Comparison of ENCODE assay signal across 10 mouse cellular contexts in genomic region chr13:40784202-40784771, GRCm38 (mm10). TPM values are rescaled to one million over a fixed set of nuclear protein-coding genes. Genes with fewer than 3 reads are reported as not detected.
DNase-seq lines count a peak whose midpoint lies in the region; ATAC-seq lines count a peak whose summit lies in the region.
"Had no signal": no experiment of that assay in that cellular context is flagged by ENCODE, and none has a peak within 500 bp of the region (broad histone marks: within the 10 kb centered on the region; RNA-seq: fewer than 3 reads in every experiment).

No protein-coding gene starts in this region.

- 50% methylated on average over 8 of the region's 8 CpGs for WGBS in midbrain, embryonic 11.5 days
- WGBS in midbrain, embryonic 10.5 days = 43% methylated on average over 8 of the region's 8 CpGs
- WGBS in midbrain, embryonic 13.5 days = 47% methylated on average over 8 of the region's 8 CpGs

- H3K4me1 ChIP-seq in midbrain, embryonic 11.5 days (ENCODE audit: control insufficient read depth, insufficient read depth, low read length) = no peaks in the 10 kb centered on the region
- H3K4me1 ChIP-seq in midbrain, embryonic 10.5 days = no peaks in the 10 kb centered on the region
- no peaks in the 10 kb centered on the region for H3K4me1 ChIP-seq in midbrain, embryonic 13.5 days (replicated peaks)
- H3K4me1 ChIP-seq: embryonic facial prominence, embryonic 15.5 days had no signal

- no peak overlapping the region for H3K9ac ChIP-seq in midbrain, embryonic 11.5 days (ENCODE audit: low read length)
- H3K9ac ChIP-seq in midbrain, embryonic 13.5 days (replicated peaks) = no peak overlapping the region
- H3K9ac ChIP-seq: embryonic facial prominence, embryonic 15.5 days had no signal

- H3K4me3 ChIP-seq in midbrain, embryonic 11.5 days (ENCODE audit: low read depth, low read length) = no peak overlapping the region
- H3K4me3 ChIP-seq in midbrain, embryonic 10.5 days = no peak overlapping the region
- H3K4me3 ChIP-seq in midbrain, embryonic 13.5 days (replicated peaks) = no peak overlapping the region
- H3K4me3 ChIP-seq: embryonic facial prominence, embryonic 15.5 days had no signal

- H3K27me3 ChIP-seq in midbrain, embryonic 11.5 days (ENCODE audit: control insufficient read depth, insufficient read depth, low read length) = no peaks in the 10 kb centered on the region
- no peaks in the 10 kb centered on the region for H3K27me3 ChIP-seq in midbrain, embryonic 10.5 days (ENCODE audit: low read depth, poor library complexity, severe bottlenecking)
- no peaks in the 10 kb centered on the region for H3K27me3 ChIP-seq in midbrain, embryonic 13.5 days
- H3K27me3 ChIP-seq: embryonic facial prominence, embryonic 15.5 days had no signal

- H3K36me3 ChIP-seq in midbrain, embryonic 11.5 days (ENCODE audit: control insufficient read depth, insufficient read depth, low read length) = no peaks in the 10 kb centered on the region
- no peaks in the 10 kb centered on the region for H3K36me3 ChIP-seq in midbrain, embryonic 10.5 days
- H3K36me3 ChIP-seq in midbrain, embryonic 13.5 days = no peaks in the 10 kb centered on the region
- H3K36me3 ChIP-seq: embryonic facial prominence, embryonic 15.5 days had no signal

- DNase-seq in gastrocnemius, adult 18-20 months (ENCODE audit: low spot score) = peak; percentile 4
- no peak for DNase-seq in gastrocnemius, postnatal 14 days
- DNase-seq in midbrain, embryonic 11.5 days (ENCODE audit: low spot score, missing footprints) = peak; percentile 96
- no peak for DNase-seq in midbrain, embryonic 10.5 days (ENCODE audit: low spot score)
- DNase-seq in T-cell, adult 2 months (ENCODE audit: low spot score) = no peak
- no peak for DNase-seq in yolk sac, embryonic 10.5 days (ENCODE audit: low spot score)

- no peak overlapping the region for H3K4me2 ChIP-seq in midbrain, embryonic 11.5 days
- no peak overlapping the region for H3K4me2 ChIP-seq in midbrain, embryonic 13.5 days (replicated peaks)
- H3K4me2 ChIP-seq: embryonic facial prominence, embryonic 15.5 days had no signal

- no peaks in the 10 kb centered on the region for H3K9me3 ChIP-seq in midbrain, embryonic 11.5 days (ENCODE audit: control insufficient read depth, low read length)
- H3K9me3 ChIP-seq in midbrain, embryonic 10.5 days (replicated peaks) = no peaks in the 10 kb centered on the region
- H3K9me3 ChIP-seq in midbrain, embryonic 13.5 days = no peaks in the 10 kb centered on the region
- H3K9me3 ChIP-seq: embryonic facial prominence, embryonic 15.5 days had no signal

- intact Hi-C loops in gastrocnemius, postnatal 14 days (cut with DNase I; ENCODE audit: low total_unique reads) = loop anchor here (10.0 kb wide), 1 partner anchor 451 kb away; no protein-coding TSS in a partner anchor

- no peak for ATAC-seq in midbrain, embryonic 11.5 days (ENCODE audit: low FRiP score)
- peak; percentile 31; the same call in 1 of the 2 replicates for ATAC-seq in common myeloid progenitor, adult 5-6 weeks (replicated peaks; ENCODE audit: low read depth, poor library complexity, severe bottlenecking)
- ATAC-seq in midbrain, embryonic 13.5 days = peak; percentile 53; the same call in 1 of the 2 replicates

- H3K27ac ChIP-seq in midbrain, embryonic 11.5 days (ENCODE audit: low read depth, low read length) = no peak overlapping the region
- H3K27ac ChIP-seq in midbrain, embryonic 10.5 days (replicated peaks) = no peak overlapping the region
- H3K27ac ChIP-seq in midbrain, embryonic 13.5 days = no peak overlapping the region
- H3K27ac ChIP-seq: embryonic facial prominence, embryonic 15.5 days had no signal

RNA-seq across cellular contexts. Expression of gene Tfap2a, which starts 46.1 kb away (rescaled TPM):
- under 1 TPM in 1 of 2 experiments, not detected in 1; 0.07 TPM for total RNA-seq in gastrocnemius, adult 18-20 months (2021)
- total RNA-seq in gastrocnemius, postnatal 14 days (2021) = not detected
- 3.0 and 4.7 TPM in 2 replicates for polyA plus RNA-seq in midbrain, embryonic 11.5 days (2014; fragmentation: Nextera tagmentation; extraction: Ambion mirVana)
- polyA plus RNA-seq in midbrain, embryonic 10.5 days (2016; fragmentation: Nextera tagmentation; extraction: Ambion mirVana) = 2.3 and 2.5 TPM in 2 replicates
- 0.23 TPM in 1 of 2 replicates, not detected in the other for total RNA-seq in common myeloid progenitor, adult 5-6 weeks (2017)
- polyA plus RNA-seq in midbrain, embryonic 13.5 days (2015; fragmentation: Nextera tagmentation; extraction: Ambion mirVana) = 8.9 and 9.2 TPM in 2 replicates
- polyA plus RNA-seq: liver, embryonic 16.5 days had no signal

Comparison
In these comparisons a context has a peak if more than half of its experiments do, and no peak if none do; other contexts are left out.
1. DNase-seq: peak in gastrocnemius, adult 18-20 months (single experiment) and midbrain, embryonic 11.5 days (single experiment); none in gastrocnemius, postnatal 14 days (single experiment), midbrain, embryonic 10.5 days (single experiment), T-cell, adult 2 months (single experiment) and yolk sac, embryonic 10.5 days (single experiment).